Mouse (Mus musculus): ENCODE results near the gene Rsph9.

Gene Rsph9

DNA sequence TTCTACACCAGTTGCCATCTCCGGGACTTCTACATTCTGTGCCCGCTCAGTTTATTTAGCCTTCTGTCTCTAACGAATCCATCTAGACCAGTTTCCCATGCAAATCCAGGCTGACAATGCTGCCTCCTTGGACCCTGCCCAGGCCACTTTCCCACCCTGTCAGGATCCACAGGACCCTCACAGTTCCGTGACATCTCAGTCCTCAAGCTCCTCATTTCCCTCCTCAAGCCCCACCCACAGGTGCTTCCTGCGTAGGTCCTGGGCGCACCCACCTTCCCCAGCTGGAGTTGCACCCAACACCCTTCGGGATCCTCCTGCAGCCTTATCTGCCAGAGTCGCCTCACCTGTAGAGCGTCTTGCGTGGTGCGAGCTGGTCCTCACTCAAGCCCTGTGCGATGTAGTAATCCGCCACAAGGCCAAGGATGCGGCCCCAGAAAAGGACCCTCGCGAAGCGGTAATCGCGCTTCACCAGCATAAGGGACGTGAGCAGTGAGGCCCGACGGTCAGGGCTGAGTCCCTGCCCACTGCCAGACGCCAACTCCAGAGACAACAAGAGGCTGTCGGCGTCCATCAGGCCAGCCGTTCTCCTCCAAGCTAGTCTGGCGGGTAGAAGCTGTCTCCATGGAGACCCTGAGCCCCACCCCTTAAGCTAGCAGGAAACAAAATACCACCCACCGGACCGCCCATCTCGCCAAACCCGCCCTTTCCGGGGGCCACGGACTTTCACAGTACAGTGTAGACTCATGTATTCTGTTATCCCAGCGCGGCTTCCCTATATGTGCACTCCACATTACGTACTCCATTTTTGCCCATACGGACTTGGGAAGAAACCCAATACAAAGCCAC is at the start of gene Rsph9:
Rsph9 (minus strand) TSS at position 639 of the 846 bp plus-strand sequence.
- DNase-seq, result peak; percentile 99

DNA sequence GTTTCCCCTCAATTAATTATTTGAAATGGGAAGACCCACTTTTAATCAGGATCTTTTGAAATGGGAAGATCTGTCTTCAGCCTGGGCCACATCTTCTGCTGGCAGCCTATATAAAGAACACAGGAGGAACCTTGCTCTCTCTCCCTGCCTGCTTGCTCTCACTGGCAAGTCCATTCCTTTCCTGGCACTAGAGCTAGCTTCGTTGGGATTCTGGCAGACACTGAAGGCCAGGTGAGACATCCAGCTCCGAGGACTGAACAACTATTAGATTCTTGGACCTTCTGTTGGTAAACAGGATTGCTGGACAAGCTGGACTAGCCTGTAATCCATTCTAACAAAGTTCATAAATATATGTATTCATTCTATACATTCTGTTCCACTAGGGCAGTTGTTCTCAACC is 44.8 kb upstream of the Rsph9 start:
- DNase-seq, result no peak

DNA sequence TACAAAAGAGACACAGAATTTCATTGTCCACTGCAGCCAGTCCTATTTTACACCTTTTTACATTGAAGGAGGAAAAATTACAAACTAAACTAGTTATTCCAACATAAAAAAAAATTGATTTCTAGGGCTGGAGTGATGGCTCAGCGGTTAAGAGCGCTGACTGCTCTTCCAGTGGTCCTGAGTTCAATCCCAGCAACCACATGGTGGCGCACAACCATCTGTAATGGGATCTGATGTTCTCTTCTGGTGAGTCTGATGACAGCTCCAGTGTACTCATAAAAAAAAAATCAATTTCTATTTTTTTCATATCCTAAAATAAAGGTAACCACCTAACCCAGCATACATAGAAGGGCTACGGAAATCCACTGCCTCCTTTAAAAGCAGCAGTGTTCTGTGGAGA is 38.3 kb upstream of the Rsph9 start:
- no peak for DNase-seq

DNA sequence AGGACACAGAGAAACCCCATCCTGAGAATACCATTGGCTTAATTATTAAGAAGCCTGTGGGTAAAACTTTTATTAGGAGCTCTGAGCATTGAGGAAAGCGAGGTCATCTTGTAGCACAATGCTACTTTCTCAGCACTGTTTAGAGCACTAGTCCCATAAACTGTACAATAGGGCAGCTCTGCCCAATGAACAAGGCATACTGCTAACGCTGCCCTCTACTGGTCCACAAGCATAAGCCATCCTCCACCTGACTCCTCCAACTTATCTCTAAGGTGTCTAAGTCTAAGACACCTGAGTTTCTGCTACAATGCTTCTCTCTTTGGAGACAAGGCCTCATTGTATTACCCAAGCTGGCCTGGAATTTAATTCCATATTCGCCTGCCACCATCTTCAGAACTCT is 26.5 kb upstream of the Rsph9 start:
- no peak for DNase-seq

DNA sequence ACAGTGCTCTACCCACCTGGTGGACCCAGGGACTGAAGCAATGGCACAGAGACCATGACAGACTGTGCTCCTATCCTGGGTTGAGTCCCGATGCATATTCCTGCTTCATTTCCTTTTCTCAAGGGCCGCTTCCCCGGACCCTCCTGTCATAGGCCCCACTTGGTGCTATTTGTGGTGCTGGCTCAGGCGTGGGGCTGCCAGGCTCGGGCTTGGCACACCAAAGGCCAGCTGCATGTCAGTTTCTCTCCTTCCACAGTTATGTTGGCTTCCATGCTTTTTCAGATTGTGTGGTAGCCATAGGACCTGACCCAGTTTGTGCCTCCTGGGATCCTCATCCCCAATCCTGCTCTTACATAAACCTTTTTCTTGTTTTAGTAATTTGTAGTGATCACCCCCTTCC is 24.8 kb upstream of the Rsph9 start:
- DNase-seq, result peak; percentile 92

DNA sequence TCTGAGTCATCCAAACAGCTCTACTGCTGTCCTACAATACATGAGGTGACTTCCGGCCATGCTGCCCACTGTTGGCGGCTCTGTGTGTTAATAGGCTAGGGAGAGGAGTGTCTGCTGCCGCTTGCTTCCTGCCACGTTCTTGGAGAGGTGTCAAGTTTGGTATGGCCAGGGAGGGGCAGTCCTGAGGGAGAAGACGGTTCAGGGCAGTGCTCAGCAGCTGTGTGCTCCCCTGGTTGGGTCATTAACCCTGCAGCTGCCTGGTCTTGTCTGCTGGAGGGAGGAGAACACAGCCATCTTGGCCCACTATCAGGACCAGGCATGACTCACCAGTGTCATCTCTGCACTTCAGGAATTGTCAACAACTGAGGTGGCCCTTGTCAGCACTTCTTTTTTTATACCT is 24.3 kb upstream of the Rsph9 start:
- DNase-seq, result peak; percentile 94

DNA sequence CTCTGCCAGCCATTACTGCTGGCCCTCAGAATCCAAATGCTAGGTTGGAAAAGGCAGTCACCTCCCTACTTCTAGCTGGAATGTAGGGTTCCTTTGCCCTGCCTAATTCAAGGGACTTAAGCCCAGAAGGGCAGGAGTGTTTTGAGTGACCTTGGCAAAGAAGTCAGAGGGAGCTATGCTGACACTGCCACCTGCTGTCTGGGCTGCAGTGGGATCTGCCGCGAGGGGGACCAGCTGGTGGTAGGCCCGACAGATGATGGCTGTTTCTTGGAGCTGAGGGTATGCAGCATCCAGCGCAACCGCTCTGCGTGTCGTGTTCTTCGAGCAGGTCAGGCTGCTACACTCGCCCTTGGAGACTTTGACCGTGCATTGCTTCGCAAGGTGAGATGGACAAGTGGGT is 23.0 kb upstream of the Rsph9 start:
- no peak for DNase-seq

DNA sequence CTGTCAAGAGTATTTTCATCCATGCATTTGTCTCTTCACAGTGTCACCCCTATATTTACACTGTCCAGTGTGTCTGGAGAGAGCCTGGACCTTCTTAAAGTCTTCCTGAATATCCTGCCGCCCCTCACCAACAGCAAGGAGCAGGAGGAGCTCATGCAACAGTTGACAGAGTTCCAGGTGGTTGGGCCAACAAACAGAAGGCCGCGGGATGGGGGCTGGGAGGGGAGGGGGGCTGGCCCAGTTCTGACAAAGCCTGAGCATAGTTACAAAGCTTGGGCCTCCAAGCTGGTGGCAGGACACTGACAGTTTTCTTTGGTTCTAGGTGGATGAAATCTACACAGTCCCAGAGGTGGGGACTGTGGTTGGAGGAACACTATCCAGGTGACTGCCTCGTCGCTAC is 22.3 kb upstream of the Rsph9 start:
- no peak for DNase-seq

DNA sequence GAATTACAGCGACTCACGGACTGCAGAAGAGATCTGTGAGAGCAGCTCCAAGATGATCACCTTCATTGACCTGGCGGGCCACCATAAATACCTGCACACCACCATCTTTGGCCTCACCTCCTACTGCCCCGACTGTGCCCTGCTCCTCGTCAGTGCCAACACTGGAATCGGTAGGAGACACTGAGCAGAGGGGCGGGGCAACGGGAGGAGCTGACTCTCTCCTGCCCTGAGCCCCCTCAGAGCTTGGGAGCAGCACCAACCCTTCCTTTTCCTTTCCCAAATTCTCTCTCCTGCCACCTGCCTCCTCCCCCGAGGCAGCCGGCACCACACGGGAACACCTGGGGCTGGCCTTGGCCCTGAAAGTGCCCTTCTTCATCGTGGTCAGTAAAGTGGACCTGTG is 21.4 kb upstream of the Rsph9 start:
- peak; percentile 89 for DNase-seq

DNA sequence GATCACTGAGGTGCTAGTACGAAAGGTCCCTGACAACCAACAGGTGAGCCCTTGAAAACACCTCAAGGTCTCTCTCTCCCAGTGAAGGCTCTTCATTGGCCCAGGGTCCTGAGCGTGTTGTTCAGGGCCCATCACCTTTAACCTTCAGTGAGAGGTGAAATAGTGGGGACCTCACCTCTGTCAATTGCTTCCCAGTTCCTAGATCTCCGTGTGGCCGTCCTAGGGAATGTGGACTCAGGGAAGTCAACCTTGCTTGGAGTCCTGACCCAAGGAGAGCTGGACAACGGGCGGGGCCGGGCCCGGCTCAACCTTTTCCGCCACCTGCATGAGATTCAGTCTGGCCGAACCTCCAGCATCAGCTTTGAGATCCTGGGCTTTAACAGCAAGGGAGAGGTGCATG is 20.8 kb upstream of the Rsph9 start:
- peak; percentile 91 for DNase-seq

DNA sequence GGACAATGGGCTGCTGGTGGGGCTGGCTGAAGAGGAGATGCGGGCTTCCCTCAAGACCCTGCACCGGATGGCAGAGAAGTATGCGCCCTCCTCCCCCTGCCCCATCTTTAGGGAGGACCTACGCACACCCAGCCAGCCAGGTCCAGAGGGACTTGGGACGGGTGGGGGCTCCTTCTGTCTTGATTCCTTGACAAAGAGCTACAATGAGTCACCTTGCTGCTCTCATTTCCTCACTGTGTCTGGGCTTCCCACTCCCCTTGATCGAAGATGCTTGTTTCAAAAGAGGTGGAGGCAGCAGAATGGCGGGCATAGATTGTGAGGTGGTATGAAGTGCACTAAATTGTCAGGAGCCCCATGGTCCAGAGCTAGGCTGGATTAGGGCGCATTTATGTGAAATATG is 20.3 kb upstream of the Rsph9 start:
- peak; percentile 92 for DNase-seq

DNA sequence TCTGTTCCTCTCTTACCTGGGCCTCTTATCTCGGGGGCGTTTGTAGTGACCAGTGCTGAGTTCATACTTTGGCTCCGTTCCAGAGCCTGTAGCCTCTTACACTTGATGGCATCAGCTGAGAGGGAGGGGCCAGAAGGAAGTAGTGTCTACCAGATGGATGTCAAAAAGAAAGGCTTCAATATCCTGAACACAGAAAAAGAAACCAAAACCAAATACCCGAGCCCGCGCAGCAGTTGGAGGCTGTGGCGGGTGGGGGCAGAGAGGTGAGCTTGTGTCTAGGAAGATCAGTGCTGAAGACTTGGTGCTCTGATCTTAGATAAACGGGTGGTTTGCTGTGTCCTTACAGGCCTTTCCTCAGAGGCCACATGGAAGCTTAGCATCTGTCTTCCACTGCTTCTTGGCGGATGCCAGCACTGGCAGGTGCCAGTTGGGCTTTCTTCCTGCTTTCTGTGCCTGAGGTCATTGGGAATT is 19.0 kb upstream of the Rsph9 start:
- peak; percentile 97 for DNase-seq

DNA sequence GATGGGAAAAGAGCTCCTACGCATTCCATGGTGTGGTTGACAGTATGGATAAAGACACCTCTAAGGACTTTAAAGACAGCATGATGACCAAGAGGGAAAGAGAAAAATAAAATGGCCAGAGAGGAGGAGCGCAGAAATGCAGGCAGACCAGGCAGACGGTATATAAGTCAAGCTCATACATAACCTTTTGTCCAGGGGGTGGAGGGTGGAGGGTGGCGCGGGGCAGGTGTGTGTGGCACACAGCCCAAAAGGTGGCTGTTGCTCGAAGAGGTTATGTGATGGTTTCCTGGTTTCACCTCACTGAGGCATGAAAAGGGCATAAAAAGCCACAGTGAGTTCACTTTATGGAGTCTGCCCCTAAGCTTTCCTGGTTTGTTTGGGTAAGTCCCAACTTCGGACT is 18.5 kb upstream of the Rsph9 start:
- DNase-seq, result no peak

DNA sequence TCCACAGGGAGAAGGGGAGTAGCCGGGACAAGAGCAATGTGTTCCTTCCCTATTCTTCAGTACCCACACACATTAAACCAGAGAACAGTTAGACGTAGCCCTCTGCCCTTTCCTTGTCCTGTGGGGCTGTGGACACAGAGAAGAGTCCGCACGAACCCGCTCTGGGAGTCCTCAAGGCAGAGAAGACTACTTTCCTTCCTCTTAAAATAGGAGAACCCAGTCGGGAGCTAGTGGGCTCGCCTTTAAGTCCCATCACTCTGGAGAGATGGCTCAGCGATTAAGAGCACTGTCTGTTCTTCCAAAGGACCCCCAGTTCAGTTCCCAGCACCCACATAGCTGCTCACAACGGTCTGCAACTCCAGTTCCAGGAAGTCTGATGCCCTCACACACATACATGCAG is 17.7 kb upstream of the Rsph9 start:
- DNase-seq, result peak; percentile 89

DNA sequence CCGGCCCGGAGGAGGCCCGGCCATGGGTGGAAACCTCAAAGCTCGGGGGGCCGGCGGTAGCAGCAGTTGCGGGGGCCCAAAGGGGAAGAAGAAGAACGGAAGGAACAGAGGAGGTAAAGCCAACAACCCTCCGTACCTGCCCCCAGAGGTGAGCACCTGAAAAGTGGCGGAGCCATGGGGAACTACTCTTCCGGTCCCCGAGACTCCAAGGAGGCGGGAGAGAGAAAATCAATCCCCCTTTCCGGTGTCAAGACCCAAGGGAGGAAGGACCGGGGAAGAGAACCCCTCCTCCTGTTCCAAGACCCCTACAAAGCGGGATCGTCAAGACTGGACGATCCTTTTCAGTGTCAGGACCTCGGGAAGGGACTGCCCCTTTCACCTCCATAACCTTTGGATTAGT is 17.2 kb upstream of the Rsph9 start:
- no peak for DNase-seq

DNA sequence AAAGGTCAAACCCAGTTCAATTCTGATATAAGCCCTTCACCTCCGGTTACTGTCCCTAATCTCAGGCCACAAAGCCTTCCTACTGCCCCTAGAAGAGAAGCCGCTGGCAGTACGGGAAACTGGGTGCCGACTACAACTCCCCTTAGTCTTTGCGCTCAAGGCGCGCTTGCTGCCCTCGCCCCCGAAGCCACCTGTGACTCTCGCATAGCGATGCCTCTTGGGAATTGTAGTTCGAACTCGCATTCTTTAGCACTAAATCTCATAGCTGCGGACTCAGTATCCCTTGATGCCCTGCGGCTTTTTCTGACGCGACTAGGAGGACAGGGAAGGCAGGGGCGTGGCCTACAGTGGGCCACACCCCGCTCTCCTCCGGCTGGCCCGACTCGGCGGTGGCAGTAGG is 16.7 kb upstream of the Rsph9 start, which contains the start of gene Gtpbp2:
Gtpbp2 (plus strand) TSS at position 347 of the 400 bp plus-strand sequence.
- peak; percentile 100 for DNase-seq

DNA sequence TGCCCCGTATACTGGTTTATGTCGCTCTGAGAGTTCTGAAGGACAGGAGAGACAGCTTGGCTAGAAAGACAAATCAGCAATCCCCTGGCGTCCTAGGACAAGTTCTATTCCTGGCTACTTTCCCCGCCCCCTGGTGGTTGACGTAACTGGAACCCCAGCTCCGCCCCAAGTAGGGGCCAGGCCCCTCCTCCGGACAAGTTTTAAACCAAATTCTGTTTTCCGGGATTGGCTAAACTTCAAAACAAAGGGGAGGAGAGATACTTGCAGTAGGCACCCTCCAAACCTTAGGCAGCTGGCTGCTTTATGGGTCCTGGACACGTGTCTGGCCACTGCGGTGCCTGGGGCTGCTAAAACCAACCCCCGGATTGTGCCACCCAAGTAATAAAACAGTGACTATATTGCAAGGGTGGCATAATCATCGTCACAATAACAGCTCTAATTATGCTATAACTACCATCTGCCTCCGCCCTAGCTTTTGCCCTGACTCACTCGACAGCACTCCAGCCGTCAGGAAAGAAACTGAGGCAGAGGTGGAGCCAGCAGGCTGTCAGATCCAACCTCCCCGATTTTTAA is 16.2 kb upstream of the Rsph9 start:
- DNase-seq, result peak; percentile 99

DNA sequence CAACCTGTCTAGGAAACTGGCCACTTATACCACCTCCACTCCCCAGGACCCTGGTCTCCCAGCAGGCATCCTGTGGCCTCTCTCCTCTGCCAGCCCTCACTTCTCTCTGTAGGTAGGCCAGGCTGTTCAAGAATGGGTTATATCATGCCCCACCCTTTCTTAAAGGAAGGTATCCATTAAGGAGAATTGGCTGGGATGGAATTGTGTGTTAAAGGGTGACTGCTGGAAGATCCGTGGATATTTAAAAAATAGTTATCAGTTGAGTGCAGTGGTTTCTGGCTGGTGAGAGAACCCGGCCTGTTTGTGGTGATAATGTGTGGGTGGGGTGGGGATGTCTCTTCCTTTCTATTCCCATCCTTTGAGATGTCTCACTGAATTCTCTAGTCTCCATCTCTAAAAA is 15.2 kb upstream of the Rsph9 start:
- DNase-seq, result peak; percentile 91

DNA sequence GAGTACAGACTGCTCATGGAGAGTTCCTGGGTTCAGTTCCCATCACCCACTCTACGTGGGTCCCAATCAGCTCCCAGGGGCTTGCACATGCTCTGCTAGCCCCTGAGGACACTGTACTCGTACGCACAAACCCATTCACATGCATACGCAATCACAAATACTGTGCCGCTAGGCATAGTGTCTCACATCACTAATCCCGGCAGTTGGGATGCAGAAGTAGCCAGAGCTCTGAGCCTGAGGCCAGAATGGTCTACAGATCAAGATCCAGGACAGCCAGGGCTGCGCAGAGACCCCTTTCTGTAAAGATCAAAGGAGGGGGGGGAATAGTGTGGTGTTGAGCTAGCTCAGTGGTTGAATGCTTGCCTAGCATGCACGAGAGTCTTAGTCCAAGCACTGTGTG is 13.1 kb upstream of the Rsph9 start:
- peak; percentile 92 for DNase-seq

DNA sequence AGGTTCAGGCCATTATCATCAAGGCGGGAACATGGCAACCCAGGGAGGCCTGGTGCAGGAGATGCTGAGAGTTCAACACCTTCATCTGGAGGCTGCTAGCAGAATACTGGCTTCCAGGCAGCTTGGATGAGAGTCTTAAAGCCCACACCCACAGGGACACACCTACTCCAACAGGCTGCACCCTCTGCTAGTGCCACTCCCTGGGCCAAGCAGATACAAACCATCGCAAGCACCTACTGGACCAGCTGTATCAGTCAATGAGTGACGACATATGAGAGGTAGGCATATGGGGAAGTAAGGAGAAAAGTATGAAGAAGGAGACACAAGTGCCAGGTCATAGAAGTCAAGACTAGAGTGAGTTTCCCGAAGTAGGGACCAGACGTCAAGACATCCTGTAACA is 12.7 kb upstream of the Rsph9 start:
- no peak for DNase-seq

DNA sequence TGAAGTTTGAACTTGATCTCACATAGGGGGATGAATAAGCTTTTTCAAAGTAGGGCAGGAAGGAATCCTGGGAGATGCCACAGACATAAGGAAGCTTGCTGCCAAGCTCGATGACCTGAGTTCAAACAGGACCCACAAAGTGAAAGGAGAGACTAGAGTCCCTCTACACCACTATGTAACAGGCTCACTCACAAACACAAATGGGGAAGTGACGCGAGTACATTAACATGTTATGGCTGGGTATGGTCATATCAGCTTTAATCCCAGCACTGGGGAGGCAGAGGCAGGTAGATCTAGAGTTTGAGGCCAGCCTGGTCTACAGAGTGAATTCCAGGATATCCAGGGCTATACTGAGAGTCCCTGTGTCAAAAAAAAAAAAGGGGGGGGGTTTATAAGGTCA is 10.3 kb upstream of the Rsph9 start:
- DNase-seq, result no peak

DNA sequence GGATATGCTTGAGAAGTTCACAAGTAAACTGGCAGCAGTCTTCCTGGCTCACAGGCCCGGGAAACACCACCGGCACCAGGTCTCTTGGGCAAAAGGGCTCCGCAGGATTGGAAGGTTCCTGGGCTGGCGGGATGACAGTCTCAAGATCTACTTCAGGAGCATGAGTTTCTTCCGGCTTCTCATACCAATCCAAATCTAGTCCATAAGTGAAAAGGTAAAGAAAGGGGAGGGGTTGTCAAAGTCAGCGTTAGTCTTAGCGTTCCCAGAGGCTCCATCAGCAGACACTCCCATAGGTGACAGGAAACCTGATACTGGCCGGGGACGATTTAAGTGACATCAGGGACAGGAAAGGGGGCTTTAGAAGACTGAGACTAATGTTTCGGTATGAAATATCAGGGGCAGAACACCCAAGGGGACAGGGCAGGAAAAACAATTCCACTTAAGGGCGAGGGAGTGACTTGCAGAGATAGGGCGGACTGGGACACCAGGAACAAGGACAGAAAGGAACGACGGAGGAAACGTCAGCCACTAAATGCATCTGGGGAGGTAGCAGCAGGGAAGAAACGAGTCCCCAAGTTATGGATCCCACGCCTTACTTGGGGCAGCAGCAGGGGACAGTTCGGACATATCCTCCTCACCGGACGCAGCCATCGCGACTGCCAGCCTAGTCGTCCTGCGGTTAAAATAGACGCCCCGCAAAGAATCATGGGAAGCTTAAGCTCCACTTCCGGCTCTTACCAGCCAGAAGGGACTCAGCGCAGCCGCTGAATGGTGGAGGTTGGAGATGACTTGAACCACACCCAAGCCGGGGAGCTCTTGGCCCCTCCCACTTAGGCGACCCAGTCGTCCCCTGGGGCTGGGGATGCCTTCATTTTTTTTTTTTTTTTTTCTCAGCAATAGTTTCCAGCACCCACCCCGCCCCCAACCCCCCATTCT is 9.1 kb upstream of the Rsph9 start, which contains the start of gene Mad2l1bp:
Mad2l1bp (minus strand) TSS at position 707 of the 936 bp plus-strand sequence.
- peak; percentile 99 for DNase-seq

DNA sequence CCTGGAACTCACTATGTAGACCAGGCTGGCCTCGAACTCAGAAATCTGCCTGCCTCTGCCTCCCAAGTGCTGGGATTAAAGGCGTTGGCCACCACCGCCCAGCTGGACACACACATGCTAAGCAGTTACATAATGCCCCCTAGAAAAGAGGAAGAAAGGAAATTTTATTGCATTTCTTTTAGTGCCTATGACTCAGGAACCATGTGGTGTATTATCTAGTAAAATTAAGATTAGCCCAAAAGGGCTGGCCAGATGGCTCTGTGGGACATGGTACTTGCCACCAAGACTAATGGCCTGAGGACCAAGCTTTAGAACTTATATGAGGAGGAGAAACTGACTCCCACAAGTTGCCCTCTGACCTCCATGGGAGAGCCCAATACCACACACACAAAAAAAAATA is 4.1 kb downstream of the Rsph9 start:
- no peak for DNase-seq

All from heart, adult 11 months (tissue).